Mouse (Mus musculus): ENCODE measurements at regions not wholly inside any gene's neighbourhood (a gene's known extent, or its start where the extent isn't known, plus 50 kb on each side); places are given as distances from the start of the nearest gene placed in this dataset.

GRCm38 (mm10) chr3:66592259-66592658 is 295.6 kb upstream of the Veph1 start:
- DNase-seq: no peak

GRCm38 (mm10) chr3:66590775-66591174 is 294.1 kb upstream of the Veph1 start:
- DNase-seq: no peak

- no peak for DNase-seq
Measured at GRCm38 (mm10) chr3:66589483-66589882, 292.8 kb upstream of the Veph1 start.

- DNase-seq: no peak
Measured at GRCm38 (mm10) chr3:66584831-66585230, 288.2 kb upstream of the Veph1 start.

- DNase-seq: no peak
Measured at GRCm38 (mm10) chr3:66584101-66584500, 287.5 kb upstream of the Veph1 start.

GRCm38 (mm10) chr3:66576659-66577058 is 280.0 kb upstream of the Veph1 start:
- no peak for DNase-seq

GRCm38 (mm10) chr3:66574321-66574720 is 277.7 kb upstream of the Veph1 start:
- DNase-seq: no peak

GRCm38 (mm10) chr3:66572887-66573519 is 276.4 kb upstream of the Veph1 start:
- no peak for DNase-seq

GRCm38 (mm10) chr3:66570342-66570741 is 273.7 kb upstream of the Veph1 start:
- no peak for DNase-seq

- no peak for DNase-seq
Measured at GRCm38 (mm10) chr3:66564268-66565245, 267.9 kb upstream of the Veph1 start.

- DNase-seq: no peak
Measured at GRCm38 (mm10) chr3:66563329-66563728, 266.7 kb upstream of the Veph1 start.

GRCm38 (mm10) chr3:66555538-66555937 is 258.9 kb upstream of the Veph1 start:
- DNase-seq: no peak

- DNase-seq: no peak
Measured at GRCm38 (mm10) chr3:66550920-66551319, 254.3 kb upstream of the Veph1 start.

- DNase-seq: no peak
Measured at GRCm38 (mm10) chr3:66546576-66546975, 249.9 kb upstream of the Veph1 start.

GRCm38 (mm10) chr3:66544139-66544933 is 247.7 kb upstream of the Veph1 start:
- no peak for DNase-seq

GRCm38 (mm10) chr3:66542865-66543264 is 246.2 kb upstream of the Veph1 start:
- DNase-seq: no peak

- no peak for DNase-seq
Measured at GRCm38 (mm10) chr3:66537913-66538312, 241.3 kb upstream of the Veph1 start.

- no peak for DNase-seq
Measured at GRCm38 (mm10) chr3:66537106-66537893, 240.7 kb upstream of the Veph1 start.

- DNase-seq: no peak
Measured at GRCm38 (mm10) chr3:66536673-66537072, 240.0 kb upstream of the Veph1 start.

- no peak for DNase-seq
Measured at GRCm38 (mm10) chr3:66535786-66536529, 239.3 kb upstream of the Veph1 start.

- no peak for DNase-seq
Measured at GRCm38 (mm10) chr3:66519925-66520324, 223.3 kb upstream of the Veph1 start.

- no peak for DNase-seq
Measured at GRCm38 (mm10) chr3:66518289-66518688, 221.7 kb upstream of the Veph1 start.

Measured in cerebellum, adult 9-11 months (tissue).